Mouse (Mus musculus) brain, embryonic 14.5 days (tissue): Measurements from ENCODE around the gene Gmds.

Source experiments
- CTCF ChIP-seq: fragments of 200-500 bp; IDR thresholded peaks from 2 replicates; pipeline ENCODE4 v1.5.1; 2012; ENCODE audit warnings: inconsistent platforms, mild to moderate bottlenecking, moderate library complexity, borderline replicate concordance; ENCODE audit not compliant: insufficient read depth, insufficient read length; ENCODE audit errors: extremely low read depth
- POLR2A ChIP-seq: fragments of 200-500 bp; IDR thresholded peaks from 2 replicates; pipeline ENCODE4 v1.6.1; 2012; ENCODE audit warnings: mild to moderate bottlenecking, inconsistent platforms, borderline replicate concordance; ENCODE audit not compliant: poor library complexity, insufficient read depth, insufficient read length, severe bottlenecking; ENCODE audit errors: extremely low read depth

DNA sequence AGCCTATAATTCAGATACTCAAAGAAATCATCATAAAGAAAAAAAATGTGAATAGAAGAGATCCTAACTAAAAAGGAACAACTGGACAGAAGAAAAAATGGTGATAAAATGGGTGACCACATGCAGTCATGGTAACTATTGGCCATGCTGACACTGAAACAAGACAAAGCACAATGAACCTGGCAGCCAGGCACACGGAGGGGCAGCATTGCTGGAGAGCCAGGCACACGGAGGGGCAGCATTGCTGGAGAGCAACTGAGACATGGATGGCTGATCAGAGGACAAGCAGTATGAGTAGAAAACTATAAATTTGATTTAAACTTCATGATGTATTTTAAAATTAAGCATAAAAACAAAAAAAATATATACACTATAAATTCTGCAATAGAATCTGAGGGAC, 173.0 kb downstream of the Gmds start:
- TF ChIP-seq POLR2A (no peak), CTCF (no peak)
